Mouse (Mus musculus): ENCODE results near the gene Gm45713.
"Not testable (repeated sequence)": the region's sequence is repeated elsewhere in the genome, so short reads cannot be mapped to it uniquely, and the experiment has no call there.

- TF ChIP-seq GATA1 (IDR thresholded peaks at IDR 0.05; ENCODE audit: borderline replicate concordance, low read length); FLI1 (IDR thresholded peaks at IDR 0.05; ENCODE audit: low read length): not testable (repeated sequence)
Measured at GRCm38 (mm10) chr7:45125649-45126048, 10.4 kb downstream of the Gm45713 start.

All from megakaryocyte, embryonic 14.5 days (primary cell).